Mouse (Mus musculus) myocyte (in vitro differentiated cells): ENCODE data around the gene Map4k1. TPM values are rescaled to one million over a fixed set of nuclear protein-coding genes. Genes with fewer than 3 reads are reported as not detected.

Experiments
- H3K27me3 ChIP-seq: one replicate; pipeline ENCODE4 v1.6.1; 2011; ENCODE audit not compliant: control insufficient read depth, insufficient read depth, insufficient read length
- H3K36me3 ChIP-seq: one replicate; pipeline ENCODE4 v1.6.1; 2011; ENCODE audit not compliant: control insufficient read depth, insufficient read depth
- H3K4me2 ChIP-seq: one replicate; pipeline ENCODE4 v1.6.1; 2011; ENCODE audit warnings: low read depth, control low read depth
- H3K4me3 ChIP-seq: one replicate; pipeline ENCODE4 v1.5.1; 2011; ENCODE audit warnings: mild to moderate bottlenecking, control low read depth, moderate library complexity
- H3K79me2 ChIP-seq: one replicate; pipeline ENCODE4 v1.6.1; 2011; ENCODE audit not compliant: control insufficient read depth, insufficient read depth
- H3ac ChIP-seq: one replicate; pipeline ENCODE4 v1.6.1; 2011; ENCODE audit not compliant: control insufficient read depth, insufficient read length
- CEBPB ChIP-seq: IDR thresholded peaks from 2 replicates; pipeline ENCODE4 v1.6.1; 2011; ENCODE audit warnings: mild to moderate bottlenecking, moderate library complexity; ENCODE audit not compliant: poor library complexity, insufficient read depth, severe bottlenecking
- E2F4 ChIP-seq: IDR thresholded peaks from one replicate; pipeline ENCODE4 v1.6.1; 2011; ENCODE audit warnings: mild to moderate bottlenecking, control low read depth, moderate library complexity; ENCODE audit not compliant: insufficient read depth
- MAX ChIP-seq: IDR thresholded peaks from one replicate; pipeline ENCODE4 v1.6.1; 2011; ENCODE audit warnings: low read depth, mild to moderate bottlenecking, control low read depth
- MYOD1 ChIP-seq, 3 experiments: IDR thresholded peaks; one replicate each; pipeline ENCODE4 v1.6.1; 2011; ENCODE audit warnings: control low read depth in 2 of 3, low read depth in 2 of 3, mild to moderate bottlenecking in 2 of 3, moderate library complexity in 1 of 3; ENCODE audit not compliant: insufficient read length in 2 of 3, control insufficient read depth in 1 of 3
- MYOG ChIP-seq, 3 experiments: IDR thresholded peaks; one replicate each; pipeline ENCODE4 v1.6.1; 2011; ENCODE audit warnings: control low read depth in 2 of 3, low read depth in 2 of 3, mild to moderate bottlenecking in 2 of 3; ENCODE audit not compliant: insufficient read length in 2 of 3, control insufficient read depth in 1 of 3, insufficient read depth in 1 of 3
- POLR2A ChIP-seq: IDR thresholded peaks from one replicate; pipeline ENCODE4 v1.6.1; 2011; ENCODE audit warnings: low read depth, mild to moderate bottlenecking, control low read depth, moderate library complexity; ENCODE audit not compliant: insufficient read length
- POLR2AphosphoS2 ChIP-seq: IDR thresholded peaks from one replicate; pipeline ENCODE4 v1.6.1; 2011; ENCODE audit warnings: low read depth, control low read depth; ENCODE audit not compliant: insufficient read length
- REST ChIP-seq: IDR thresholded peaks from one replicate; pipeline ENCODE4 v1.6.1; 2011; ENCODE audit warnings: mild to moderate bottlenecking, control low read depth, moderate library complexity; ENCODE audit not compliant: insufficient read depth, insufficient read length
- SRF ChIP-seq: IDR thresholded peaks from one replicate; pipeline ENCODE4 v1.6.1; 2011; ENCODE audit warnings: low read depth; ENCODE audit not compliant: control insufficient read depth, insufficient read length
- TCF12 ChIP-seq: IDR thresholded peaks from one replicate; pipeline ENCODE4 v1.6.1; 2011; ENCODE audit warnings: mild to moderate bottlenecking, control low read depth; ENCODE audit not compliant: poor library complexity, insufficient read depth, severe bottlenecking
- TCF3 ChIP-seq: IDR thresholded peaks from one replicate; pipeline ENCODE4 v1.6.1; 2011; ENCODE audit warnings: low read depth, control low read depth; ENCODE audit not compliant: insufficient read length
- USF1 ChIP-seq: IDR thresholded peaks from one replicate; pipeline ENCODE4 v1.6.1; 2011; ENCODE audit warnings: low read depth, mild to moderate bottlenecking, control low read depth, moderate library complexity
- polyA plus RNA-seq: library from polyadenylated mRNA; unstranded; fragments of >200 nt; fragmentation: generic; extraction: Trizol; gene quantifications from one replicate; pipeline ENCODE4 v1.2.1, GENCODE M21; 2012; ENCODE audit warnings: missing spikeins

The Map4k1 gene
- polyA plus RNA-seq, 1 experiment, result 0.18 TPM

DNA sequence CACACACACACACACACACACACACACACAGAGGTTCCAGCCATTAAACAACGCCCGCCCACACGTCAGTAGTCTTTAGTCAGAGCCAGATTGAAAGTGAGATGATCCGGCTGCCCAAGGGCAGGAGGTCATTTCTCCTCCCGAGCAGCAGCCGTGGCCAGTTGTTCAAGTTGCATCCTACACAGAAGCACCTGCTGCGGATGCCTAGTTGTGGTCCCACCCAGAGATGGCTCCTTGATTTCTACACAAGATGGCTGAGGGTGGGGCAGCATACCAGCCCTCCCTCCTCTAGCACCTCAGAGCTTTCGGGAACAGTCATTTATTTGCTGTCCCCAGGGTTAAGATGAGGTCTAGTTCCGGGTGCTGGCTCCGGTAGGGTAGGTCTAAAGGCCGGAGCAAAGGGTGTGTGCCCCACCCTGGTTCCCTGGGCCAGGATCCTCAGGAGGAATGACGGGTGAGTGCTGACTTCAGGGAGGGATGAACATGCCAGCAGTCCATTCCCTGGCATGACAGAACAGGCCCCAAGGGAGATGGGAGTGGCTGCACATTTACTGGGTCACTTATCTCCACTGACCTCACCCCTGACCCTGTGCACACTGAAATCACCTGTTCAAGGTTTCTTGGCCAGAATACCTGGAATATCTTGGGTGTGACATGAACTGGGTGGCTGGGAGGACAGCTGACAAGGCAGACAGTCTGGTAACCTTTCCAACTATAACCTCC lies 12.0 kb upstream of the Map4k1 start:
- Histone ChIP-seq H3K79me2 (no peaks in the 10 kb centered on the region), H3K27me3 (no peaks in the 10 kb centered on the region), H3ac (no peak overlapping the region), H3K4me3 (no peak overlapping the region), H3K36me3 (no peaks in the 10 kb centered on the region), H3K4me2 (peak overlapping the region; percentile 25)
- TF ChIP-seq MYOD1 (IDR thresholded peaks at IDR 0.05; ENCODE audit: control insufficient read depth in 1 of 3, insufficient read length in 2 of 3, low read depth in 2 of 3) (peak; percentile 52 to 95 (median 89)), TCF3 (peak; percentile 86), REST (no peak), TCF12 (peak; percentile 92), USF1 (no peak), POLR2AphosphoS2 (peak; percentile 39), MYOG (IDR thresholded peaks at IDR 0.05; ENCODE audit: control insufficient read depth in 1 of 3, insufficient read depth in 1 of 3, insufficient read length in 2 of 3, low read depth in 2 of 3) (peak; percentile 76 to 95 (median 89)), POLR2A (no peak), E2F4 (no peak), SRF (no peak), CEBPB (peak; percentile 32; the same call in 1 of the 2 replicates), MAX (no peak)

DNA sequence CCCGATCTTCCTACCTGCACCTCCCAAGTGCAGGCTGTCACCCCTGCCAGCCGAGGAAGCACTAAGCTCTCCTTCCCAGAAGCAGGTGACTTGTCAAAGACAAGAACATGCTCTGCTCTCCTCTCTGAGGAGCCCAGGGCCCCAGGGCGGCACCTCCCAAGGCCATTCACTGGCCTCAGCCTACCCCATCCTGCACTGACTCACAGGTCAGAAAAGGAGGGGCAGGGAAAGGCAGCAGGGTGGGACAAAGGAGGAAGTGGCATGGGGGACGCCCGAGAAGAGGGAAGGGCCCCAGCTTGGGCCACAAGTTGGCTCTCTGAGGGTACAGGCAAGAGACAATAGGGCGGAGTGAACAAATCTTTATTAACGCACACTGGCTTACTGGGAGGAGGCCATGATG lies 10.8 kb upstream of the Map4k1 start:
- no peaks in the 10 kb centered on the region for H3K79me2 ChIP-seq
- H3K36me3 ChIP-seq, result no peaks in the 10 kb centered on the region
- TF ChIP-seq CEBPB (no peak), MYOD1 (IDR thresholded peaks at IDR 0.05; ENCODE audit: control insufficient read depth in 1 of 3, insufficient read length in 2 of 3, low read depth in 2 of 3) (peak in 1 of 3 experiments; percentile 1)
- H3K4me2 ChIP-seq, result peak overlapping the region; percentile 37
- no peak overlapping the region for H3ac ChIP-seq
- no peaks in the 10 kb centered on the region for H3K27me3 ChIP-seq
- H3K4me3 ChIP-seq, result no peak overlapping the region

DNA sequence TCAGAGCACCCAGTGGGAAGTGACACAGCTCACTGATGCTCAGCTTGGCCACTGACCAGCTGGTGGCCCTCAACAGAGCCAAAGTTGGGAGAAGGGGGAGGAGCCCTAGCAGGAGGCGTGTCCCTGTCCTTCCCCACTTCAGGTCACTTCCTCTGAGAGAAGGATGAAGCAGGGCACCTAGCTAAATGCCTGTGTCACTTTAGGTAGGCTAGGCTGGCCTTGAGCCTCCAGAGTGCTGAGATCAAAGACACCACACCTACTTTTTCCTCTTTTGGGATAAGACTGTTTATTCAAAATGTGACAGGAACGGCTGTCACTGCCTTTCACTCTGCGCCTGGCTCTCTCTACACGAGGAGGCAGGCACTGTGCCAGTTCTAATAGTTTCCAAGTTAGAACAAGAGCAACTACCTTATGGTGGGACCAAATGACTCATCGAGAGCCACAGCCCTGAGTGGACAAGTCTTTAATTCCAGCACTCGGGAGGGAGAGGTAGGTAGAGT lies 10.0 kb upstream of the Map4k1 start:
- TF ChIP-seq REST (no peak), MYOD1 (IDR thresholded peaks at IDR 0.05; ENCODE audit: control insufficient read depth in 1 of 3, insufficient read length in 2 of 3, low read depth in 2 of 3) (peak; percentile 87 to 92 (median 91)), USF1 (no peak), POLR2AphosphoS2 (peak; percentile 14)
- H3K79me2 ChIP-seq, result no peaks in the 10 kb centered on the region
- peak overlapping the region; percentile 37 for H3K4me2 ChIP-seq
- H3K36me3 ChIP-seq, result peaks cover 4% of the 10 kb centered on the region
- H3K4me3 ChIP-seq, result no peak overlapping the region
- H3ac ChIP-seq, result no peak overlapping the region
- H3K27me3 ChIP-seq, result no peaks in the 10 kb centered on the region

DNA sequence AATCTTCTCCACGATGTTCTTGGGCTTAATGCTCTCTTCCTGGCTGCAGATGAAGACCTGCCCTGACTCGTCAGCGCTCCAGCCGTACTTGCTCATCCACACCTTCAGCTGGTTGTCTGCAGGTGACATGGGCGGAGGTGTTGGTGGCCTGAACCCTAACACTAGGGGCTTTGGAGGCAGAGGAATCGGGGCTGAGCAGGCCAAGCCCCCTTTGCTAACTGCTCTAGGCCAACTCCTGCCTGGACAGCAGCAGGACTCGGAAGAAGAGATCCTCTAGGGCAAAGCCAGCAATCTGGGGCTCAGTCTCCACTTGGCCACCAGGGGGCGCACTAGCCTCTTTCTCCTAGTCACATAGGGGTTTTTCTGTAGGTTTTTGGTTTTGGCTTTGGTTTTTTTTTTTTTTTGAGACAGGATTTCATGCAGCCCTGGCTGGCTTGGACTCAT lies 9.3 kb upstream of the Map4k1 start:
- peaks cover 4% of the 10 kb centered on the region for H3K36me3 ChIP-seq
- TF ChIP-seq CEBPB (no peak), REST (no peak), POLR2AphosphoS2 (no peak), MAX (no peak), TCF12 (no peak), E2F4 (no peak), SRF (no peak), MYOD1 (IDR thresholded peaks at IDR 0.05; ENCODE audit: control insufficient read depth in 1 of 3, insufficient read length in 2 of 3, low read depth in 2 of 3) (no peak), MYOG (IDR thresholded peaks at IDR 0.05; ENCODE audit: control insufficient read depth in 1 of 3, insufficient read depth in 1 of 3, insufficient read length in 2 of 3, low read depth in 2 of 3) (no peak), TCF3 (no peak), USF1 (no peak)
- H3K27me3 ChIP-seq, result no peaks in the 10 kb centered on the region
- no peak overlapping the region for H3ac ChIP-seq
- no peak overlapping the region for H3K4me3 ChIP-seq
- no peaks in the 10 kb centered on the region for H3K79me2 ChIP-seq
- peak overlapping the region; percentile 44 for H3K4me2 ChIP-seq

DNA sequence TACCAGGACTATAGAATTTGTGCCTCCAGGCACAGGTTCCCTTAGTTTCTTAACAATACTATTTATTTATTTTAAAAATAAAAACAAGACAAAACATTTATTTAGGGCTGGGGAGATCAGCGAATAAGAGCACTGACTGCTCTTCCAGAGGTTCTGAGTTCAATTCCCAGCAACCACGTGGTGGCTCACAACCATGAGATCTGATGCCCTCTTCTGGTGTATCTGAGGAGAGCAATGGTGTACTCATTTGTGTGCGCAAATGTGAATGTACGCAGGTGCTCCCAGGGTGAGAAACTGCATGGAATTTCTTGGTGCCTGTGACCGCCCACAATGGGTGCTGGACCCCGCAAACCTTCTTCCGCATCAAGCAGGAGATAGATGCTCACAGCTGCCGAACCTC lies 8.8 kb upstream of the Map4k1 start:
- peaks cover 4% of the 10 kb centered on the region for H3K36me3 ChIP-seq
- TF ChIP-seq POLR2A (no peak), E2F4 (no peak), SRF (no peak), POLR2AphosphoS2 (no peak), USF1 (no peak), TCF12 (no peak), MAX (no peak), MYOG (IDR thresholded peaks at IDR 0.05; ENCODE audit: control insufficient read depth in 1 of 3, insufficient read depth in 1 of 3, insufficient read length in 2 of 3, low read depth in 2 of 3) (no peak), TCF3 (no peak), MYOD1 (IDR thresholded peaks at IDR 0.05; ENCODE audit: control insufficient read depth in 1 of 3, insufficient read length in 2 of 3, low read depth in 2 of 3) (no peak)
- H3K79me2 ChIP-seq, result no peaks in the 10 kb centered on the region
- H3K4me2 ChIP-seq, result no peak overlapping the region
- no peaks in the 10 kb centered on the region for H3K27me3 ChIP-seq
- H3ac ChIP-seq, result no peak overlapping the region
- no peak overlapping the region for H3K4me3 ChIP-seq
